Mouse (Mus musculus) liver, embryonic 14.5 days (tissue): ENCODE results near the gene Vps13d.

ENCODE experiments used
- CTCF ChIP-seq: IDR thresholded peaks from 2 replicates; pipeline ENCODE4 v1.5.1; 2016; ENCODE audit warnings: antibody characterized with exemption, low read depth, control low read depth
- EP300 ChIP-seq: IDR thresholded peaks from 2 replicates; pipeline ENCODE4 v1.6.1; 2016; ENCODE audit warnings: antibody characterized with exemption, low read depth

DNA sequence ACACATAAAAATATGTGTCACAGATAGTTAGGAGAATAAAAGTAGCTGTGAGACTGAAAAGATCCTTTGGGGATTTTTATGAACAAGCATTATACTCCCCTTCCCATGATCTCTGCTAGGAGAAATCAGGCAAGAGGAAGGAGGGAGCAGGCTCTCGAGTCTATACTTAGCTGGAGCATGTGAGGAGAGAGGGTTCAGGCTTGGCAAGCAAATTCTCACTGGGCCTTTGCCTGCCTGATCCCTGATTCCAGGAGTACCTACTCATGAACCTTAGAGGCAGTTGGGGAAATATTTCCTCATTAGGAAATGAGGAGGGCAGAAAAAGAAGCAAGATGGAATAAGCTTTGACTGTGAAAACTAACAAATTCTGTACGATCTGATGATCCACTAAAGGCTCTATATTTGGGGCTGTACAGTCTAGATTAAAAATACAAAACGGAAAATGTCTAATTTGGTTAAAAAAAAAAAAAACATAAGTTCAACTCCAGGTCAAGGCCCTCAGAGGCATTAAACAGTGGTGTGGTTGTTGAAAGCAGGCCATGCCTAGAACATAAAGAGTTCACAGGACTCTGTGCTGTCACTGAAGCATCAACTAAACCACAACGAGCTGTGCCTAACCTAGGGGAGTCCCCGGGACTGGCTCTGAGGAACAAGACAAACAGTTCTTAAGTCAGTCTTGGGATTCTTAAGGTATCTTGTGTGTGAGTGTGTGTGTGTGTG, 149.3 kb downstream of the Vps13d start:
- TF ChIP-seq CTCF (no peak), EP300 (no peak)
